Mouse (Mus musculus) neural tube, embryonic 14.5 days (tissue): Measurements from ENCODE around the gene Adgrl3. TPM values are rescaled to one million over a fixed set of nuclear protein-coding genes. Genes with fewer than 3 reads are reported as not detected.

Source experiments
- ATAC-seq: fragments of 200-750 bp; cut with Nextera tagmentation; 2 replicates; pipeline ENCODE4 v1.8.0; 2017; ENCODE audit warnings: low read depth, mild to moderate bottlenecking, moderate TSS enrichment, moderate library complexity
- H3K27ac ChIP-seq: fragments of 300-500 bp; sonication (generic); 2 replicates; pipeline ENCODE4 v1.5.1; 2014; ENCODE audit warnings: low read depth, mild to moderate bottlenecking, control low read depth, low read length, moderate library complexity, mixed read lengths
- H3K27me3 ChIP-seq: fragments of 300-500 bp; sonication (generic); 2 replicates; pipeline ENCODE4 v1.6.1; 2014; ENCODE audit warnings: low read length; ENCODE audit not compliant: control insufficient read depth, insufficient read depth
- H3K36me3 ChIP-seq: fragments of 300-500 bp; sonication (generic); 2 replicates; pipeline ENCODE4 v1.6.1; 2014; ENCODE audit warnings: low read length, mixed read lengths; ENCODE audit not compliant: control insufficient read depth, insufficient read depth
- H3K4me1 ChIP-seq: fragments of 300-500 bp; sonication (generic); 2 replicates; pipeline ENCODE4 v1.6.1; 2014; ENCODE audit warnings: low read length; ENCODE audit not compliant: control insufficient read depth, insufficient read depth
- H3K4me2 ChIP-seq: fragments of 300-500 bp; sonication (generic); 2 replicates; pipeline ENCODE4 v1.6.1; 2014; ENCODE audit warnings: mild to moderate bottlenecking, low read depth, low read length, control low read depth
- H3K4me3 ChIP-seq: fragments of 300-500 bp; sonication (generic); 2 replicates; pipeline ENCODE4 v1.5.1; 2014; ENCODE audit warnings: low read depth, low read length, control low read depth, mixed read lengths
- H3K9ac ChIP-seq: fragments of 300-500 bp; sonication (generic); replicated peaks from 2 replicates; pipeline ENCODE4 v1.6.1; 2014; ENCODE audit warnings: low read depth, mild to moderate bottlenecking, control low read depth, low read length, mixed read lengths
- H3K9me3 ChIP-seq: fragments of 300-500 bp; sonication (generic); 2 replicates; pipeline ENCODE4 v1.6.1; 2016; ENCODE audit warnings: low read length; ENCODE audit not compliant: control insufficient read depth
- WGBS: fragments of 180-500 bp; shearing (Covaris S2); extraction: QIAGEN DNeasy Blood & Tissue Kit; methylation state at CpG from one replicate; pipeline ENCODE4 v1.1.7; 2014; 5-methylcytosine and 5-hydroxymethylcytosine counted together
- polyA plus RNA-seq: library from polyadenylated mRNA; unstranded; fragments of >200 nt; fragmentation: Nextera tagmentation; extraction: Ambion mirVana; gene quantifications from 2 replicates; pipeline ENCODE4 v1.2.1, GENCODE M21; 2014

Gene Adgrl3
- polyA plus RNA-seq, 1 experiment from 2014 or later, result 98.7 TPM

DNA sequence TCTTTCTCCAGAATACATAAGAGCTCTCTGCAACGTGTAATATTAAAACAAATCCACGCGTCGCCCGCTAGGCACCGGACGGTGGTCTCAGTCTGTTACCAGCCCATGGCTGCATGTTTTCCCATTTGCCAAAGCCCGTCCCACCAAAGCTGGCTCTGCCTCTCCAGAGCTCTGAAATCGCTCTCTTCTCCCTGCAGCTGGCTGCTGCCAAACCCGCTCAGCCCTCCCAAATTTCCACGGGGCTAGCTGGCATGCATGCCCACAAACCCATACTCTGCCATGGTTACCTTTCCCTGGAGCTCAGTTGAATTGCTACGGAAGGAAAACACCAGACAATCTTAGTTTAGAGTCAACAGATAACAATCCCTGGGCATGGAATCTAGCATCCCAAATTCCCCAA, 139.1 kb downstream of the Adgrl3 start:
- Histone ChIP-seq H3K9ac (no peak overlapping the region), H3K36me3 (no peaks in the 10 kb centered on the region), H3K4me1 (no peaks in the 10 kb centered on the region), H3K4me2 (no peak overlapping the region), H3K9me3 (no peaks in the 10 kb centered on the region), H3K4me3 (no peak overlapping the region), H3K27ac (no peak overlapping the region), H3K27me3 (no peaks in the 10 kb centered on the region)
- ATAC-seq, result no peak
- 83% methylated on average over 12 of the region's 12 CpGs for WGBS

DNA sequence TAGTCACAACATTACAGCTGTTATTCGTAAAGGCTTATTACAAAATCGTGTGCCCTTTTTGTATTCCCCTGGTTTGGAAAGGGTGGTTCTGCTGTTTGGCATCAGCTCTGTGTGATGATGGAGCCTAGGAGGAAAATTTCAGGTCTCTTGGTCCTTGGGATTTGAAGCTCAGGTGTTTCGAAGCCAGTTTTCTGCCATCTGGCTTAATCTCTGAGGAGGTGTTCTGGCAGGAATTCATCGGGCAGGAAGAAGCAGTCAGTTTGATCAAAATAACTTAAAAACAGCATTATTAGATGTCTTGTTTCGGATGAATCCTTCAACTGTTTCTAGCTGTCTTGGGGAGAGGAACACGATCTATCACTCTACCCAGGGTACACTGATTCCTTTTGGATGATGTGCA, 140.5 kb downstream of the Adgrl3 start:
- ATAC-seq, result no peak
- no peaks in the 10 kb centered on the region for H3K36me3 ChIP-seq
- no peaks in the 10 kb centered on the region for H3K27me3 ChIP-seq
- H3K9ac ChIP-seq, result no peak overlapping the region
- H3K9me3 ChIP-seq, result no peaks in the 10 kb centered on the region
- no peak overlapping the region for H3K4me3 ChIP-seq
- H3K4me1 ChIP-seq, result no peaks in the 10 kb centered on the region
- H3K4me2 ChIP-seq, result no peak overlapping the region
- 75% methylated on average over 6 of the region's 6 CpGs for WGBS
- no peak overlapping the region for H3K27ac ChIP-seq

DNA sequence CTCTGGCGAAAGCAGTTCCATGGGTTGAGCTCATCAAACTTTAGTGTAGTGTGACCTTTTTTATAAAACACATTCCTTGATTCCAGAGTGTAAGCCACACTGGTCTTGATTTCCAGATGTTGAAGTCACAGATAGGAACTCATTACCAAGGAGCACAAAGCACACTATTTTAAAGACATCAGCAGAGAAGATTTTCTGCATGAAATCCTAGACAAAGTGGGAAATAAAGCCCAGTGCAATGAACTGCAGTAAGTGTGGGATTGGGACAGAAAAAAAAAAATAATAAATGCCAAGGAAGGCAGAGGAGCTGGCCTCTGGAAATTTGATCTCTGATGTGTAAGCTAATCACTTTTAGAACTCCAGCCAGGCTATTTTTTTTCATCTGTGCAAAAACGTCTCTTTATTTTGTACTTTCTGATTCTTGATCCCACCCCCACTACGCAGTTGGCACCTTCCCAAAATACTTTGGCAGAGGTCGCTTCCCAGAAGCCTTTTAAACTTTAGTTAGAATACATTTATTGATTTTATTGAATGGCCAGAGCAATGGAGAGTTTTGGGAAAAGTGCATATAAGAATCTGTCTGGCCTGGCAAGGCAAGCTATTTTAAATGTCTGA, 169.0 kb downstream of the Adgrl3 start:
- Histone ChIP-seq H3K36me3 (no peaks in the 10 kb centered on the region), H3K27me3 (no peaks in the 10 kb centered on the region), H3K4me1 (no peaks in the 10 kb centered on the region), H3K4me3 (no peak overlapping the region), H3K27ac (no peak overlapping the region), H3K4me2 (no peak overlapping the region), H3K9me3 (no peaks in the 10 kb centered on the region), H3K9ac (no peak overlapping the region)
- WGBS, result 58% methylated on average over 4 of the region's 4 CpGs
- no peak for ATAC-seq

DNA sequence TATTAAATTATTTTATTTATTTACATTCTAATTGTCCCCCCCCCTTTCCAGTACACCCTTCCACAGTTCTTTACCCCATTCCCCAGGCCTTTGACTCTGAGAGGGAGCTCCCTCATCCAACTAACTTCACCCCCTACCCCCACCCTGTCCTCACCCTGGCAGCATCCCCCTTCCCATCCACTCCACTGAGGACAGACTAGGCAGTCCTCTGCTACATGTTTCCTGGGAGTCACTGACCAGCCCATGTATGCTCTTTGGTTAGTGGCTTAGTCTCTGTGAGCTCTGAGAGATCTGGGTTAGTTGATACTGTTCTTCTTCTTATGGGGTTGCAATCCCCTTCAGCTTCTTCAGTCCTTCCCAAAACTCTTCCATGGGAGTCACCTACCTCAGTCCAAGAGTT, 180.4 kb downstream of the Adgrl3 start:
- no peak for ATAC-seq
- no peaks in the 10 kb centered on the region for H3K4me1 ChIP-seq
- H3K36me3 ChIP-seq, result no peaks in the 10 kb centered on the region
- no peaks in the 10 kb centered on the region for H3K27me3 ChIP-seq
- H3K27ac ChIP-seq, result no peak overlapping the region
- H3K9me3 ChIP-seq, result no peaks in the 10 kb centered on the region
- no peak overlapping the region for H3K4me3 ChIP-seq
- no peak overlapping the region for H3K4me2 ChIP-seq
- H3K9ac ChIP-seq, result no peak overlapping the region

DNA sequence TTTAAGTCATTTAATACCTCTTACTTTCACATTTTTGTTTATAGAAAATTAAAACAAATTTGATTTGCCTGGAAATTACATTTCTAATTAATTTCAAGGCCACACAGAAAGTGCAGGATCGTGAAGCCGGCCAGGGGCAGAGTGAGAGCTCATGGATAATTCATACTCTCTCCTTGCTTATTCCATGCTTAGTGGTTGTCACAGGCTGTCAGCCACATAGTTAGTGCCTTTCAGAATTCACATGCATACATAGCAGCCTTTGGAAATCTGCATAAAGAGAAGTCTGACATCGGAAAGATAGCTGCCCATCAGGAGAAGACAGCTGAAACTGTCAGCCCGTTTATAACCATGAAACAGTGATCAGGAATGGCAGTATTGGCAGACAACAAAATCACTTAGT, 181.9 kb downstream of the Adgrl3 start:
- ATAC-seq, result no peak
- Histone ChIP-seq H3K36me3 (no peaks in the 10 kb centered on the region), H3K4me3 (no peak overlapping the region), H3K4me2 (no peak overlapping the region), H3K9me3 (no peaks in the 10 kb centered on the region), H3K9ac (no peak overlapping the region), H3K4me1 (no peaks in the 10 kb centered on the region), H3K27ac (no peak overlapping the region), H3K27me3 (no peaks in the 10 kb centered on the region)
- WGBS, result 39% methylated on average over 4 of the region's 4 CpGs

DNA sequence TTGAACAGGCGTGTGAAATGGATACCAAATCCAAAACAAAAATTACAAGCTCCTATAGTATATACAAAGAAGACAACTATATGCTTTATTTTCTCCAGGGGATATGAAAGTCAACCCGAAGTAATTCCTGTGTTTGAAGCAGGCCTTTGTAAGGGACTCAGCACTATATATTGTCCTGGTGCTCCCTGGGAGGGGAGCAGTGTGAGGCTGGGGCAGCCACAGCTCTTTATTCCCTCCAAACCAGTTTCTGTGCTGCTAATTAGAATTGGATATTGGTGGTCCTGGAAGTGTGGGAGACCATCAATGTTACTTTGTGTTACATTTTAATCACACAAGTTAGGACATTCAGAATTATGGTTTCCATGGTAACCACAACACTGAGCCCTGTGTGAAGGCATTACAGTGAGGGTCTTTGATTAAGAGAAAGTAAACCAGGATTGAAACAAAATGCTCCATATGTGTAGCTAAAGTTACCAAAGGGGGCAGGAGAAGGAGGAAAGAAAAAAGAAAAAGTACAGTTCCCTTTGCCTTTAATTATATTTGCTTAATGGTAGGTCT, 198.6 kb downstream of the Adgrl3 start:
- Histone ChIP-seq H3K27ac (no peak overlapping the region), H3K9ac (no peak overlapping the region)
- ATAC-seq, result peak; percentile 72

DNA sequence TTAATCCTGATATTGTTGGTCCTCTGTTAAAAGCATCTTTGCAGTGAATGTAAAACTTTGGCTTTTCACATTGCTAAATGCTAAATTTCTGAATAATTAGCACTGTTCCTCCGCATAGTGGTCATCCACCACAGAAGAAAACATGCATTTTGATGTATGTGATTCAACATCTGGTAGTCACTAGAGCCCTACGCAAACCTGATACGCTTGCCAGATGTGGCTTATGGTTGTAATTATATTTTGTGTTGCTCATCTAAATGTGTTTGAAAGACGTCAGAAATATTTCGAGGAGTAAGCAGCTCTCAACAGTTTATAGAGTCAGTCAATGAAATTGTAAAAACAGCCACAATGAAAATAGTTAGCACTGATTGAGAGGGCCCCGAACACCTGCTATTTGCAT, 204.5 kb downstream of the Adgrl3 start:
- WGBS, result 70% methylated on average over 6 of the region's 6 CpGs
- no peak overlapping the region for H3K27ac ChIP-seq

More for the DNA sequence above, 198.6 kb downstream of the Adgrl3 start:
- H3K36me3 ChIP-seq, result no peaks in the 10 kb centered on the region
- H3K4me2 ChIP-seq, result no peak overlapping the region
- no peaks in the 10 kb centered on the region for H3K9me3 ChIP-seq
- H3K4me3 ChIP-seq, result no peak overlapping the region
- no peaks in the 10 kb centered on the region for H3K4me1 ChIP-seq
- 39% methylated on average over 2 of the region's 2 CpGs for WGBS
- no peaks in the 10 kb centered on the region for H3K27me3 ChIP-seq

DNA sequence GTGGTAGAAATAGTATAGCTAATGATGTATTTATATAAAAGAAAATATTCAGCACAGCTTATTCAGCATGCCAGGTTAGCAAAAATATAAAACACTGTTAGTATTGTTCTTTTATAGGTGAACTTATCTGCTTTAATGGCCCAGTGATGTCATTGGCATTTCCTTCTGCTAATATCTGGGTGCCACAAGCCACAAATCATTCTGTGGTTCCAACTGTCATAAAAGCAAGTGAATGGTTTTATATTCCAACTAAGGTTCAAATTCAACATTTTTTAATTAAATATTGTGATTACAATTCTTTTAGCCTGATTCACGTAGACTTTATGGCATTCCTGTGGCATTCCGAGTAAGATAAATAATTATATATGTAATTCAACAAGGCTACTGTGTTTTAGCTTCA, 205.5 kb downstream of the Adgrl3 start:
- 90% methylated on average over 2 of the region's 2 CpGs for WGBS
- Histone ChIP-seq H3K36me3 (no peaks in the 10 kb centered on the region), H3K9me3 (no peaks in the 10 kb centered on the region), H3K27me3 (no peaks in the 10 kb centered on the region), H3K4me2 (no peak overlapping the region), H3K9ac (no peak overlapping the region), H3K4me3 (no peak overlapping the region), H3K27ac (no peak overlapping the region), H3K4me1 (no peaks in the 10 kb centered on the region)
- no peak for ATAC-seq

More for the DNA sequence above, 204.5 kb downstream of the Adgrl3 start:
- ATAC-seq, result no peak
- Histone ChIP-seq H3K27me3 (no peaks in the 10 kb centered on the region), H3K9me3 (no peaks in the 10 kb centered on the region), H3K36me3 (no peaks in the 10 kb centered on the region), H3K4me2 (no peak overlapping the region), H3K4me1 (no peaks in the 10 kb centered on the region), H3K9ac (no peak overlapping the region), H3K4me3 (no peak overlapping the region)

DNA sequence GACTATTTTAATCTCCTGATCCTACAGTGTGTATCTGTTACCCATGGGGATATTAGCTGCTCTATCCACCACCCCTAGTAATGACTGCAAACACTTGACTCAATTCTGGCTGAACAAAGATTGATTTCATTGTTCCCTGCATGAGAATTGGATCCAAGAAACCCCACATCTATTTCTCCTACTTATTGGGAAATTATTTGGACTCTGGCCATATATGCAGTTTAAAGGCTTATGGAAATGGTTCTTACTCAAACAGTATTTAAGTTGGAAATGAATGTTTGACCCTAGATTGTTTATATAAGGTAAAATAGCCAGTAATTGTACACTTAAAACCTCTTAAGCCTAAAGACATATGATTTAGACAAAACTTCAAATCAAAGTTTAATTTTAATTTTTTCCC, 207.3 kb downstream of the Adgrl3 start:
- no peak overlapping the region for H3K9ac ChIP-seq
- H3K27ac ChIP-seq, result no peak overlapping the region
- no peak for ATAC-seq
- no peaks in the 10 kb centered on the region for H3K4me1 ChIP-seq
- H3K36me3 ChIP-seq, result no peaks in the 10 kb centered on the region
- no peaks in the 10 kb centered on the region for H3K9me3 ChIP-seq
- no peaks in the 10 kb centered on the region for H3K27me3 ChIP-seq
- no peak overlapping the region for H3K4me3 ChIP-seq
- H3K4me2 ChIP-seq, result no peak overlapping the region
